Mouse (Mus musculus) spleen, postnatal 14 days (tissue): ENCODE data around the gene Gtf3a.
A peak's percentile ranks its signal among the peaks of the same experiment; 100 is the strongest.
"Not testable (repeated sequence)": the region's sequence is repeated elsewhere in the genome, so short reads cannot be mapped to it uniquely, and the experiment has no call there.

Source experiments
- DNase-seq, 2 experiments: peaks; one replicate each; pipeline ENCODE4 v3.0.0; 2021 to 2022; ENCODE audit warnings: low spot score in 2 of 2

Gtf3a gene

GRCm38 (mm10) chr5:146948508-146949088 is at the start of gene Gtf3a:
Gene Gtf3a (plus strand): TSS chr5:146948657.
- peak; percentile 52 to 71 for DNase-seq

- DNase-seq, result no peak
Measured at GRCm38 (mm10) chr5:146900331-146900730, 48.1 kb upstream of the Gtf3a start.

DNA sequence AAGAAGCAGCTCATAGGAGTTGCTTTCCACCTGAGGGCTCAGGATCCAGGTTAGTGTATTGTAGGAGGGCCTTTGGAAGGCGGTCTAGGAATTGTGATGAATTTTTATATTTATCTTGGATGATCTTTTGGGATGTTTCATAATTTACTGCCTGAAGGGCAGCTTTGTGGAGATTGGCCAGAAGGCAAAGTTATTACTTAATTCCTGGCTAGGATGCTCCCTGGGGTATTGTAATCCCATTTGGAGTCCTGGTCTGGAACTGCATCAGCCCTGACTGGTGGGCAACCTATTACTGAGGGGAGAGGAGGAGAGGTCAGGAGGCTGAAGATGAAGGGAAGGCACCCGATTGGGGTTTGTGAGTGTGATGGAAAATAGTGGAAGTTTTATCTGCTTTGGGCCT is 47.0 kb upstream of the Gtf3a start:
- no peak for DNase-seq

DNA sequence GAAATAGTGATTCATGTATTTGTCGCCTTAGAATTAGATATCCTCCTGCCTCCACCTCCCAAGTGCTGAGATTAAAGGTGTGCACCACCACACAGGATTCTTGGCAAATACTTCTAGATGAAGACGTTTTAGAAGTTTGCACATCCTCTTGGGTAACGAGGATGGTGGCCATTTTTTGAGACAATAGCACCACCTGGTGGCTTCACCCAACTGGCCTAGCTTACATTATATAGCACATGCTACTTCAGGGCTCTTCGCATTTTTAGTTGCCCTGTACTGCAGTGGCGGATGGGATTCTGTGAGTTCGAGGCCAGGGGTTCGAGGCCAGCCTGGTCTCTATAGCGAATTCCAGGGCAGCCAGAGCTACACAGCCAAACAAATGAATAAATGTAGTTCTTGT is 44.1 kb upstream of the Gtf3a start:
- DNase-seq, result peak; percentile 54 to 70

DNA sequence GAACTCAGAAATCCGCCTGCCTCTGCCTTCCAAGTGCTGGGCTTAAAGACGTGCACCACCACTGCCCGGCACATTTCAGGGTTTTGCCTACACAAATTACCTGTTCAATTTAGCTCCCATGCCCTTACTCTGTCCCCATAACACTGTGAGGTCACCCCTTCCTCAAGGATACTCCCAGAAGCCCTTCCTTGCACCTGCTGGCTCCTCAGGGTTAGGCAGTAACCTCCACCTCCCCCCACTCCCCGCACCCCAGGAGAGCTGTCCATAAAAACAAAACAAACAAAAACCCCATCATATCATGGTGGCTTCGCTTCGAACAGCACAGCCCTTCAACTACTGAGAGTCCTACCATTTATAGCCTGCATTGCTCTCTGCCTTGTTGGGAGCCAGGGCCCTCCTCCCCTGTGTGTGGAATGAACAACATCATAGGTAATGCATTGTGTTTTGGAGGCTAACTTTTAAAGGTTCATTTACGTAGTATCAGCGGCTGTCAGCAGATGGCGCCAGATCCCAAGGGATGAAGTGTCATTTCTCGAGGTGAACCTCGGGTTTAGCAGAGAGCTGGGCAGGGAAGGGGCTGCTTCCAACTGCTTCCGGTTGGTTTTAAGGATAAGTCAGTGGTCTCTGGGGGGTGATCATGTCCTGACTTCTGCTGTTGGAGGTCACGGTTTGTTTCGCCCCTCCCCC is 42.8 kb upstream of the Gtf3a start:
- peak; percentile 54 to 73 for DNase-seq

GRCm38 (mm10) chr5:146907533-146907932 is 40.9 kb upstream of the Gtf3a start:
- DNase-seq, result no peak

DNA sequence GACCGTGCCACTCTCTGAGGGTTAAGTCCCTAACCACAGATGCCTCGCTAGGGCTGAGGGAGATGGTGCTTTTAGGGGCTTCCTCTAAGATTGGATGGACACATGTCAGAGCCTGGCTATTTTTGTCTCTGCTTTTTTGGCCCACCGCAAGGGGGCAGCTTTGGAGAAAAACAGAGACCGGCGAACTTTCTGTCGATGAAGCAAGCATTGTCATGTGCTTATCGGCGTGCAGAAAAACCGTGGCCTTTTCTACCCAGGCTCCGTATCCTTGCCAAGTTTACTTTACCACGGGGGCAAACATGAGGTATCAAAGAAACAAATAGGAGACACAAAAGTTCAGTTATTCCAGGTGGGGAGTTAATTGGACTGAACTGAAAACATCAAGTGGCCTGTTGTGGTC is 39.8 kb upstream of the Gtf3a start:
- DNase-seq, result no peak

DNA sequence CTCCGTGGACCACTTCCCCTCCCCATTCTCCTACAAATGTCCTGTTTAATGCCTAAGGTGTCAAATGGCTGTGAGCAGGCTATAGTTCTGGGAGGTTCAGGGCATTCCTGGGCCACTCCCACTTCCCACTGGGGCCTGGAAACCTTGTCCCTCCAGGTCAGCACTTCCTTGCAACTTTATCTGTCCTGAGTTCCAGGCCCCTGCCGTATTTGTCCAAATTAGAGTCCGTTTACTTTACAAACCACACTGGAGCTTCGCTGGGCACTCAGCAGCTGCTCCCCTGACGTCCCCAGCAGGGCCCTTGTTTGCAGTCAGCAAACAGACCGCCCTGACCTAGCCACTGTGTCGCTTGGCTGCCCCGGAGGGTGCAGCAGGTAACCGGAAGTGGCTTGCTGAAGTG is 36.3 kb upstream of the Gtf3a start:
- DNase-seq, result no peak

DNA sequence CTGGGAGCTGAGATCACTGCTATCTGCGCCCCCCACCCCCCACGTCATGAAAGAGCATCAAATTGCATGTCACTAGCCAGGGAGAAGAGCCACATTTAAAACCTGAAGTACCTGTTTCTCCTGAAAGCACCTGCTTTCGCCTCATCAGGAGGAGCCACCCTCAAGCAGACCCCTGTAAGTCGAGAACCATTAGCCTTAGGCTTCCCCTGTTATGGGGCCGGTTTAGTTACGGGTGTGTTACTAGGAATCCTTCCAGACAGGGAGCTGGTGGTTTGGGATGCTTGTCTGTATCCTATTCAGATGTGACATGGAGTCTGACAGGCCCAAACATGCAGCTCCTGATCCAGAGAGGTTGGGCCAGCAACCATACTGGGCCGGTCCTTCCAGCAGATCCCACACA is 35.1 kb upstream of the Gtf3a start:
- DNase-seq, result no peak

- peak; percentile 16 to 43 for DNase-seq
Measured at GRCm38 (mm10) chr5:146914088-146914766, 34.2 kb upstream of the Gtf3a start.

DNA sequence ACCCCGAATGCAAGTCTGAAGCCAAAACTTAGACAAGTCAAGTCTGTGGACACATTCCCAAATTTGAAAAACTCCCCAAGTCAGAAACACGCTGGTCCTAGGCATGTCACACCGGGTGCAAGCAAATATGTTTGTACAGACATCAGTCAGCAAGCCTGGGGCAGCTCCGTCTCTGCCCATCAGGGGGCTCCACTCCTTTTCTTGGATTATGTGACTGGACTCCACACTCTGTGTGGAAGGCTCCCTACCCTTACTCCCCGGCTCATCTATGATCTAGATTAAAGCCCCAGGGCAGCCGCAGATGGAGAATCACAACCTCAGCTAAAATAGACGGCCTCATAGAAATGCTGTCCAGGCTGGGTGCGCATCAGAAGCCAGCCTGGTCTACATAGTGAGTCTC is 32.2 kb upstream of the Gtf3a start:
- no peak for DNase-seq

GRCm38 (mm10) chr5:146916806-146917205 is 31.7 kb upstream of the Gtf3a start:
- DNase-seq, result no peak

GRCm38 (mm10) chr5:146917357-146917756 is 31.1 kb upstream of the Gtf3a start:
- not testable (repeated sequence) for DNase-seq

DNA sequence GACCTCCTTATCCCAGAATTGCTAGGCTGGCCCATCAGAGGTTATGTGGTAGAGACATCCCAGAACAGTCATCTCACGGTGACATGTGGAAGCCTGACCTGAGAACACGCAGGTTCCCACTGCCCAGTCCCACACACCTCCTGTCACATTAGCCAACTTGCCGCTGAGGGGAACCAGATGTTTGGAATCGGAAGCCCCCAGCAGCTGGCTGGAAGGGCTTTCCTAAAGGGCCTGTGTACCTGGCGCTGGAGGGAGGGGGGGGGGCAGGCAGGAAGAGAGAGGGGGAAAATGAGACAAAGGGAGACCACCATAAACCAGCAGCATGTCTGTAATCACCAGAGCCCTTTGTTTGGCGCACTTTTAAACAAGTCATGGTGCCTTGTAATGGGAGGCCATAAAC is 28.6 kb upstream of the Gtf3a start:
- DNase-seq, result no peak

GRCm38 (mm10) chr5:146920314-146921161 is 27.9 kb upstream of the Gtf3a start:
- no peak for DNase-seq

DNA sequence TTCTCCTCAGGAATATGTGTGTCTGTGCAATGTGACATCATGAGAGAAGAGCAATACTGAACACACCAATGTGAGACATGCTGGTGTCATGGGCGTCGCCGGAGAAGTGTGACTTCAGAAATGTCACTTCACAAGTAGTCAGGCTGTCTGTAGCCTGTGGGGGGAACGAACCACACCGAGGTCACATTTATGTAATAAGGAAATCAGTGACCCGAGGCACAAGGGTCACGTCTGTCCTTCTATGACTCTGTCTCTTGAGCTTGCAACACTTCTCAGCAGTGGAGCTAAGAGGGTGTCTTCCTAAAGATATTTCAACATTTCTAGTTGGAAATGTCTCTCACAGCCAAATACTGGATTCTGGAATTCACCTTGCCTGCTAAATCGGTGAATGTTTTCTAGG is 27.2 kb upstream of the Gtf3a start:
- no peak for DNase-seq

DNA sequence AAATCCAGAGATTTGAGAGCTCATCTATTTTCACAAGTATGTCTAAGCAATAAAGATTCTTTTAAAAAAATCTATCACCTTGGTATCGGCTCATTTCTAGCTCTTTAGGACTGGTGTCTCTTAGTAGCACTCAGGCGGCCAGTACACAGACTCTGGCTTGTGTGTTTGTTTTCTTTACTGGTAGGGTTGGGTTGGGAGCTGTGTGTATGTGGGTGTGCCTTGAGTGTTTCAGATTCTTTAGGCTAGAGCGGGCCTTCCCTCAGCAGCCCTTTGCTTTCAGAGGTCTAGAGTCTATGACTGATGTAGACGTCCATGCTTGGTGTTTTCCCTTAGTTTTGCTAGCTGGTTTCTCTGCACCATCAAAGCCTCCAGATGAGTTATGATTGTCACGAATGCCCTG is 24.9 kb upstream of the Gtf3a start:
- no peak for DNase-seq

DNA sequence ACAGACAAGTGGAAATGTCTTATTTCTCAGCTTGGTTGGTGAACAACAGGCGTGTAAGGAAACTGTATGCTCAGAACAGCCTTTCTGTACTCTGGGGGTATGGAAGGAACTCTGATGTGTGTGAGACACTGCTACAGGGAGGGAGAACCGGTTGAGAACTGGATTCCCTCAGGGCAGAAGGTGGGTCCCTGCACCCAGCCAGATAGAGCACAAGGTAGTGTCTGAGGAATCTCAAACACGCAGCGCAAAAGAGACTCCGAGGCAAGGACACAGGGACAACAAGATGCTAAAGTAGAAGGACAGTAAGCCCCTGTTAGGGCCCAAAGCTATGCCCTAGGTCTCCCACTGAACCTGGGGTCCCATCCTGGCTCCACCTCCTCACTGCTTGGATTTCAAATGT is 21.8 kb upstream of the Gtf3a start:
- DNase-seq, result no peak

DNA sequence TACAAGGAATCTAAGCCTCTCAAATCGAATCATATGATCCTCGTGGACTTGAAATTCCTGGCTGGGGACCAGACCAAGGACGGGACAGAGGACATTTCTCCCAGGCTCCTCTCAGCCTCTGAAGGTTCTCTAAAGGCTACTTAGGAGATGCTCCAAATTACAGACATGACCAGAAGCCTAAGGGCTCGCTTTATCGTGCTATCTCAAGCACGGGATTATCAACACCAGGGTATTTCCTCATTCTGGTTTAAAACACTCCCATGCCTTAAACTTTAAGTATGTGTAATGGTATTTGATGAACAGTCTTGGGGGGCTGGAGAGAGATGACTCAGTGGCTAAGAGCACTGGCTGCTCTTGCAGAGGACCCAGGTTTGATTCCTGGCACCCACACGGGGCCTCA is 17.0 kb upstream of the Gtf3a start:
- DNase-seq, result no peak

DNA sequence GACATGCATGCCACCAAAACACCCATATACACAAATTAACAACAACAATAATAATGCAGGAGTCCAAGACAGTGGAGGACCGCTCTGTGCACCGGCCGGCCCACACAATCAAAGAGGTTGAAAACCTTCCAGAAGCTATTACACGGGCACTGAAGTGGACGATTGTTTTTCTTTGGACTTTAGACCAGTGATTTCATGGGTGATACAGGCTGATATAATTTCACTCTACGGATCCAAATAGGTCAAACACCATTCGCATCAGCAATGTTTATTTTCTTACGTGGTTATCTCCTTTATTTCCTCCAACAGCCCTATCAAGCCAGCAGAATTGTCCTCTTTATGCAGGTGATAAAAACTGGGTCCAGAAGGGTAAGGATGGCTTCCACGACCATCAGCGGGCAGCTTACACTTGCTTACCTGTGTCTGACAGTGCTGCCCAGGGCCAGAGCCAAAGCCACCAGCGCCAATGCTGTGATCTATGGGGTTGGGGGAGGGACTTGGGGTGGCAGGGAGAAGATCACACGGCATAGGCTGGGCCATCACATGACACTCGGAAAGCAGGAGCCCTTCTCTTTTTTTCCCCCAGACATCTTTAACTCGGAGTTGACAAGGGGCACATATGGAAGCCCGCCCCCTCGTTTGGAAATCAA is 16.4 kb upstream of the Gtf3a start:
- no peak for DNase-seq

DNA sequence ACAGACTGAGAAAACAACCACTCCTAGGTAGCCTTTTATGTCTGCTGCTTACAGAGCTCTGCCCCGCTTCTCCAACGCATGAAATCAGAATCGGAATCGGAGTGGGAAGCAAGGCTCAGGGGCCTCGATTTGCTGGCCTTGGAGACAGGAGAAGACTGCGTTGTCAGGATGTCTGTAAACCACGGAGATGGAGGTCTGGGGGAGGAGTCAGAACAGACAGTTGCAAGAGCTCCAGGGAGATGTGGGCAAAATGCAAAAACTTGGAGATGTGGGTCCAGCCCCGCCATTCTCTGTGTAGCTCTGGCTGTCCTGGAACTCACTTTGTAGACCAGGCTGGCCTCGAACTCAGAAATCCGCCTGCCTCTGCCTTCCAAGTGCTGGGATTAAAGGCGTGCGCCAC is 15.0 kb upstream of the Gtf3a start:
- no peak for DNase-seq
